Mouse (Mus musculus) hindbrain, embryonic 11.5 days (tissue): ENCODE data around the gene Klf16. TPM values are rescaled to one million over a fixed set of nuclear protein-coding genes. Genes with fewer than 3 reads are reported as not detected.

Source experiments
- ATAC-seq: fragments of 200-750 bp; cut with Nextera tagmentation; 2 replicates; pipeline ENCODE4 v1.8.0; 2017; ENCODE audit warnings: mild to moderate bottlenecking, moderate TSS enrichment, moderate library complexity; ENCODE audit not compliant: low FRiP score
- DNase-seq: peaks from one replicate; pipeline ENCODE4 v3.0.0-alpha.2; 2015; ENCODE audit warnings: low spot score
- H3K27ac ChIP-seq: fragments of 300-500 bp; sonication (generic); 2 replicates; pipeline ENCODE4 v1.5.1; 2014; ENCODE audit warnings: mild to moderate bottlenecking, low read depth, low read length
- H3K27me3 ChIP-seq: fragments of 300-500 bp; sonication (generic); 2 replicates; pipeline ENCODE4 v1.6.1; 2014; ENCODE audit warnings: mild to moderate bottlenecking, low read length, moderate library complexity, mixed read lengths; ENCODE audit not compliant: control insufficient read depth, insufficient read depth
- H3K36me3 ChIP-seq: fragments of 300-500 bp; sonication (generic); 2 replicates; pipeline ENCODE4 v1.6.1; 2014; ENCODE audit warnings: mild to moderate bottlenecking, low read length, moderate library complexity, mixed read lengths; ENCODE audit not compliant: control insufficient read depth, insufficient read depth
- H3K4me1 ChIP-seq: fragments of 300-500 bp; sonication (generic); replicated peaks from 2 replicates; pipeline ENCODE4 v1.6.1; 2014; ENCODE audit warnings: low read length, mixed read lengths; ENCODE audit not compliant: control insufficient read depth, insufficient read depth
- H3K4me2 ChIP-seq: fragments of 300-500 bp; sonication (generic); replicated peaks from 2 replicates; pipeline ENCODE4 v1.6.1; 2014; ENCODE audit warnings: mild to moderate bottlenecking, low read depth, low read length
- H3K4me3 ChIP-seq: fragments of 300-500 bp; sonication (generic); 2 replicates; pipeline ENCODE4 v1.5.1; 2014; ENCODE audit warnings: low read depth, low read length
- H3K9ac ChIP-seq: fragments of 300-500 bp; sonication (generic); 2 replicates; pipeline ENCODE4 v1.6.1; 2014; ENCODE audit warnings: low read depth, low read length
- H3K9me3 ChIP-seq: fragments of 300-500 bp; sonication (generic); 2 replicates; pipeline ENCODE4 v1.6.1; 2016; ENCODE audit warnings: low read length; ENCODE audit not compliant: control insufficient read depth
- WGBS: fragments of 180-500 bp; shearing (Covaris S2); extraction: QIAGEN DNeasy Blood & Tissue Kit; methylation state at CpG from one replicate; pipeline ENCODE4 v1.1.7; 2014; 5-methylcytosine and 5-hydroxymethylcytosine counted together
- polyA plus RNA-seq: library from polyadenylated mRNA; unstranded; fragments of >200 nt; fragmentation: Nextera tagmentation; extraction: Ambion mirVana; gene quantifications from 2 replicates; pipeline ENCODE4 v1.2.1, GENCODE M21; 2014

The Klf16 gene
- polyA plus RNA-seq, 1 experiment from 2014 or later: 4.2 TPM

DNA sequence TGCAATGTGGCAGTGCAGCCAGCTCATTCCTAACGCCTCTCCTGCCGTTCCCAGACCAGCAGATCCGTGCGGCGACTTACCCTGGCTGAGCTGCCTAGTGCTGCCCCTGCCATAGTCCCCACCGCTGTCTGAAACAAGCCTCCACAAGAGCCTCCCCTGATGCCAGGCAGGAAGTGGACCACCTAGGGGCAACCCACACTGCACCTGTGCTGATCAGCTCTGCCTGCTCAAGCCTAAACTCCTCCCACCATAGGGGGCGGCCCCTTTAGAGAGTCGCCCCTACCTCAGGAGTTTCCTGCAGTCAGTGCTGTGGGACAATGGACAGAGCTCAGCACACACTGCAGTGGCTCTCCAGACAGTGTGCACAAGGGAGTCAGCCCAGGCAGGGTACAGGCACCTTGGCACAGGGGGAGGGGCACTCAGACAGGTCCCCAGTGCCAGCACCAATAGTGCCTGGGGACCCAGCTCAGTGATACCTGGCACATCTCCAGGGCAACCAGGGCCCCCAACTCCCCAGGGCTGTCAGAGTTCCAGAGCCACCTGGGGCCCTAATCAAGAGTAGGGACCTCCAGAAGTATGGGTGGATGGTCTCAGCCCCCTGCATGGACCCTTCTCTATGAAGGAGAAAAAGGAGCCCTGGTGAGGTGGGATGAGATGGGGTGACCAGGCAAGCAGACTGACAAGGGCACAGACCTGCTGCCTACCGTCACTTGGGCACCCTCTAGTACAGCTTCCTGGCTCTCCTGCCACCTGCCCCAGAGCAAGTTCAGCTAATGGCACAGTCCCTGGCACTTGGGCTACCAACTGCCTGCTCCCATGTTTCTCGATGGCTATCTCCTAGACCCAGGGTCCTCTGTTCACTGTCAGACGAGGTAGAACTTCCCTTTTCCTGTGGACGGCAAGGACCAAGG is 7.8 kb upstream of the Klf16 start:
- H3K9me3 ChIP-seq: no peaks in the 10 kb centered on the region
- H3K4me3 ChIP-seq: no peak overlapping the region
- ATAC-seq (no peak), DNase-seq (no peak)
- 80% methylated on average over 12 of the region's 12 CpGs for WGBS
- H3K36me3 ChIP-seq: no peaks in the 10 kb centered on the region
- H3K27ac ChIP-seq: no peak overlapping the region
- no peaks in the 10 kb centered on the region for H3K27me3 ChIP-seq
- no peak overlapping the region for H3K4me2 ChIP-seq
- H3K4me1 ChIP-seq: peaks cover 4% of the 10 kb centered on the region
- H3K9ac ChIP-seq: no peak overlapping the region

DNA sequence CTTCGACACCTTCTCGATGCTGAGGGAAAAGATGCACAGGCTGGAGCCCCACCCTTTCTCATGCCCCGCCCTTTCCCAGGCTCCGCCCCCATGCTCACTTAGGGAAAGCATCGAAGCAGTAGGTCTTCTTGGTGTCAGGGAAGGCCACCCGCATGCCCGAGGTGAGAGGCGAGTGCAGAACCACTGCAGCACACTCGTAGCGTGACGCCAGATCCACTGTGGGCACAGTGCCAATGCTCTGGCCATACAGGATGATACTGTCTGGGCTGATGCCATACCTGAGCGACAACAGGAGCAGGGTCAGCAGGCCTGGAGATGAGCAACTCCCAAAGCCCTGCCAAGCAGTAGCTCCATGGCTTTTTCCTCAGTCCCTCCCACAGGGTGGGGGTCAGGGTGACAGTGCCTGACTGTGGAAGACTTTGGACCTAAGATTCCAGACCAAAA is 6.9 kb upstream of the Klf16 start:
- no peak overlapping the region for H3K27ac ChIP-seq
- ATAC-seq (no peak), DNase-seq (no peak)
- WGBS: 71% methylated on average over 12 of the region's 12 CpGs
- H3K4me1 ChIP-seq: peaks cover 4% of the 10 kb centered on the region
- no peaks in the 10 kb centered on the region for H3K9me3 ChIP-seq
- H3K4me2 ChIP-seq: no peak overlapping the region
- no peaks in the 10 kb centered on the region for H3K27me3 ChIP-seq
- H3K36me3 ChIP-seq: no peaks in the 10 kb centered on the region
- no peak overlapping the region for H3K4me3 ChIP-seq
- no peak overlapping the region for H3K9ac ChIP-seq

DNA sequence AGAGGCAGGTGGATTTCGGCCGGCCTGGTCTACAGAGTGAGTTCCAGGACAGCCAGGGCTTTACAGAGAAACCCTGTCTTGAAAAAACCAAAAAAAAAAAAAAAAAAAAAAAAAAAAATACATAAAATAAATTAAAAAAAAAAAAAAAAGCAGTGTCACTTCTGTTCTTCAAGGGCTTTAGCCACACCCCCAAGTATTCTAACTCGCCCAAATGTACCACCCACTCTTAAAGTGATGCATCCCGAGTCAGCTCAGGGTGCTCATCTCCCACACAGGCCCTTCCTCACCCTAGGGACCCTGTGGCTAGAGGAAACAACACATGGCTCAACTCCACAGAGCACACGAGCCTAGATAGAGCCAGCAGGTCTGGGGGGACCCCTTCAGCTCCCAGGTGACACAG is 5.9 kb upstream of the Klf16 start:
- H3K4me2 ChIP-seq: no peak overlapping the region
- no peaks in the 10 kb centered on the region for H3K27me3 ChIP-seq
- ATAC-seq: no peak
- H3K36me3 ChIP-seq: no peaks in the 10 kb centered on the region
- no peak for DNase-seq
- WGBS: 91% methylated on average over 5 of the region's 5 CpGs
- H3K4me3 ChIP-seq: no peak overlapping the region
- no peak overlapping the region for H3K9ac ChIP-seq
- no peak overlapping the region for H3K27ac ChIP-seq
- H3K9me3 ChIP-seq: no peaks in the 10 kb centered on the region
- peaks cover 4% of the 10 kb centered on the region for H3K4me1 ChIP-seq

DNA sequence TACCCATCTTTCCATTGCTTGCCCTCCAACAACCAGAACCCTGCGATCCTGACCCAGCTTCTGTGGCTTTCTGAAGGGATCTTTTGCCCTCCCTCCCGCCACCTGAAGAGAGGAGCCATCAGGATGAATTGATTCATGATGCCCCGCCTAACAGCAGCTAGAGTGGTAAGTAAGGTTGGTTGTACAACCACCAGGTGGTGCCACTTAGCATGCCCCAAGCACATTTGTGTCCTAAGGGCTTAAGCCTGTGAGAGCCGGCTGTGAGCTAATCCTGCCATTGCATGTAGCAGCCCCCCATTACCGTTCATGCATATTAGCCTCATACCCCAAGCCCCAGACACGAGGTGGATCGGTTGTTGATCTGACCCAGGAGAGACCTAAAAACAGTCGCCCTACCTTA is 1.8 kb upstream of the Klf16 start:
- H3K27me3 ChIP-seq: no peaks in the 10 kb centered on the region
- no peaks in the 10 kb centered on the region for H3K9me3 ChIP-seq
- DNase-seq: peak; percentile 56
- H3K4me2 ChIP-seq: 0 out of 2 replicates have a peak overlapping the region, but pooled peaks have one; percentile 97
- H3K36me3 ChIP-seq: no peaks in the 10 kb centered on the region
- 8% methylated on average over 8 of the region's 8 CpGs for WGBS
- H3K9ac ChIP-seq: 0 out of 2 replicates have a peak overlapping the region, but pooled peaks have one; percentile 15
- H3K4me3 ChIP-seq: no peak overlapping the region; the same call in 1 of the 2 replicates
- no peak for ATAC-seq
- H3K4me1 ChIP-seq: peaks cover 4% of the 10 kb centered on the region
- H3K27ac ChIP-seq: 0 out of 2 replicates have a peak overlapping the region, but pooled peaks have one; percentile 33

DNA sequence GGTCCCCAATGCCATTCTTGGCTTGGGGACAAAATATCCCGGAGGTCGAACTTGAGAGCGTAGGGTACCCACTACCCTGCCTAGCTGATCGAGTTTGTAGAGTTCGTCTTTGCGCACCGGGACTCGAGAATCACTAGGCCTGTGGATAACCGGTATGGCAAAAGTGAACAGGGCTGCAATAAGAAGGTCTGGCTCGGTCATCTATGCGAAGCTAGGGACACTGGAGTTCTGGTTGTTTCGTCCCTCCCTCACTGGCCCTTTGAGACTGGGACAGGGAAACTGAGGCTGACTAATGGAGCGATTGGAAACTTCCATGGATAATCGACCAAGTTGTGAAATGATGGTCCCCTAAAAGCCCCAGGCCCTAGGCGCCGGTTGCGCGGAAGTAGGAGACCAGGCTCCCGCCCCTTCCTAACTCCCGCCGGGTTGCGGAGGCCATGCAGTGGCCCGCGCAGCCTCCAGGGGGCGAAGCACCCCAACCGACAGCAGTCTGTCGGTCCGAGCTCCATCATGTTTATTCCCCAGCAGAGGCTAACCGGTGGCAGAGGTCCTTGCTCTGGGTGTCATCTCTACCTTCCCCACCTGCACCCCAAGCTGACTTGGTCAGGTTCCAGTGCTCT is 1.1 kb upstream of the Klf16 start:
- ATAC-seq: peak; percentile 53
- no peaks in the 10 kb centered on the region for H3K27me3 ChIP-seq
- peaks cover 4% of the 10 kb centered on the region for H3K4me1 ChIP-seq
- H3K36me3 ChIP-seq: no peaks in the 10 kb centered on the region
- peak overlapping the region; percentile 97 for H3K4me2 ChIP-seq
- peak overlapping the region; percentile 60; the same call in 1 of the 2 replicates for H3K9ac ChIP-seq
- H3K4me3 ChIP-seq: peak overlapping the region; percentile 82
- H3K27ac ChIP-seq: peak overlapping the region; percentile 82
- under 1% methylated on average over 29 of the region's 29 CpGs for WGBS
- H3K9me3 ChIP-seq: no peaks in the 10 kb centered on the region
- peak; percentile 86 for DNase-seq

DNA sequence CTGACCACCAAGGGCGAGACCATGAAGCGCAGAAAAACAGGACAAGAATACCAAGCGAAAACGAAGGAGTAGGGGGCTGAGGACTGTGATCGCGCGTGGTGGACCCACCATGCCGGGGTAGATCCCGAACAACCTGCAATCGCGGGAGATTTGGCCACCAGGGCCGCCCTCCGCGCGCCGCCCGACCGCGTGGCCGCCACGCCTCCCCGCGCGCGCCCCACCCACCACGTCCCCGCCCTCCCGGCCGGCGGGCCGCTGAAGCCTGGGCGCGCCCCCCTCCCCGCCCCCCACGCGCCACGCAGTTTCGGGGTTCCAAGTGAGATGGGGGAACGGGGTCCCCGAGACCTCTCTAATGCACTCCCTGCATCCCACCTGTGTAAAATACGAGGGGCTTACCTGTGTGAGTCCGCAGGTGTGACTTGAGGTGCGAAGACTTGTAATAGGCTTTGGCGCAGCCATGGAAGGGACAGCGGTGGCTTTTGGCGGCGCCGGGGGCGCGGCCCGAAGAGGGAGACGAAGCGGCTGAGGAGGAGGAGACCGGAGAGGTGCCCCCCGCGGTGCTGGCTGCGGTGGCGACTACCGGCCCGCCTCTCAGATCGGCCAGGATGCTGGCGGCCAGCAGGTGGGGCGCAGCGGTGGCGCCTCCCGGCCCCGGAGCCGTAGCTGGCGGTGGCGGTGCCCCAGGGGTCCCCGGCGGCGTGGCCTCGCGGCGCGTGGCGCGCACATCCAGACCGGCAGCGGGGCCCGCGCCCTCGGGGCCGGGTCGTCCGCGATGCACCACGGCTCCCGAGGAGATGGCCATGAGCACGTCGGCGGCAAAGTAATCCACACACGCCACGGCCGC is 548 bp downstream of the Klf16 start:
- H3K4me1 ChIP-seq: peaks cover 10% of the 10 kb centered on the region
- H3K9me3 ChIP-seq: no peaks in the 10 kb centered on the region
- H3K4me2 ChIP-seq: peak overlapping the region; percentile 97
- H3K9ac ChIP-seq: peak overlapping the region; percentile 60
- ATAC-seq: peak; percentile 13; the same call in 1 of the 2 replicates
- H3K4me3 ChIP-seq: peak overlapping the region; percentile 82
- no peaks in the 10 kb centered on the region for H3K27me3 ChIP-seq
- H3K36me3 ChIP-seq: no peaks in the 10 kb centered on the region
- DNase-seq: peak; percentile 57
- WGBS: under 1% methylated on average over 58 of the region's 96 CpGs
- H3K27ac ChIP-seq: peak overlapping the region; percentile 82

DNA sequence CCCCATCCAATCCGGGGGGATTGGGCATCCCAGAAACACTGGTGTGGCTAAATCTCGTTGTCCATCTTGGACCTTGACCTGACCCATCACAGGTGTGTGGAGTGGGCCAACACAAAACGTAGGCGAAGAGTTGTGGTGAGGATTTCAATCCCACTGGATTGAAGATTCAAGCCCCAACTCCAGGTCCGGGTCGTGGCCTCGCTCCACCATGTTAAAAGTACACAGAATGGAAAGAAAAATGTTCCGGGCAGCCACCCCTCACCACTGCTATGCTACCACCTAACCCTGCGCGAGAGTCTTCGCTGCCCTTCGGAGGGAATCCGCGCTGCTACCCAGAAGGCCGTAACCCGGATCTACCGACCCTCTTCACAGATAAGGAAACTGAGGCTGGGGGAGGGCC is 1.2 kb downstream of the Klf16 start:
- H3K27me3 ChIP-seq: no peaks in the 10 kb centered on the region
- peak overlapping the region; percentile 97 for H3K4me2 ChIP-seq
- peaks cover 16% of the 10 kb centered on the region for H3K4me1 ChIP-seq
- H3K27ac ChIP-seq: no peak overlapping the region
- no peak for ATAC-seq
- H3K9ac ChIP-seq: peak overlapping the region; percentile 60; the same call in 1 of the 2 replicates
- H3K9me3 ChIP-seq: no peaks in the 10 kb centered on the region
- peak overlapping the region; percentile 82 for H3K4me3 ChIP-seq
- no peaks in the 10 kb centered on the region for H3K36me3 ChIP-seq
- DNase-seq: no peak
- 14% methylated on average over 17 of the region's 17 CpGs for WGBS

DNA sequence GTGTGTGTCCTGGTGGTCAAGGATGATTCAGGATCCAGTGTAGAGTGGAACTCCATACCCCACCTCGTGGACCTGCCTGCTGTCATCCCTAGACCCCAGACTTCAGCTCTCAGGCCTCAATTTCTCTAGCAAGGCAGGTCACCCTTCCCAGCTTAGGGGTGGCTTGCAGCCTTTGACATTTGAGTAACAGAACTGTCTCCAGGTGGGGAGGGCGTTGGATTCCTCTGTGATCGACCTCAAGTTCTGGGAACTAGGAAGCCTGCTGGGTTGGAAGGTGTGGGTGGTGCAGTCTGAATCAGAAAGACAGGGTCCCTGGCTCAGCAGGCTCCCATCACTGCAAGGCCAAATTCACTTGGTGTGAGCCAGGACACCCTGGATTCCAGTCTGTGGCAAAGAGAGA is 2.2 kb downstream of the Klf16 start:
- ATAC-seq: no peak
- peaks cover 18% of the 10 kb centered on the region for H3K4me1 ChIP-seq
- H3K36me3 ChIP-seq: no peaks in the 10 kb centered on the region
- DNase-seq: no peak
- no peak overlapping the region for H3K27ac ChIP-seq
- H3K4me2 ChIP-seq: no peak overlapping the region
- 71% methylated on average over 3 of the region's 3 CpGs for WGBS
- H3K9ac ChIP-seq: no peak overlapping the region
- no peak overlapping the region for H3K4me3 ChIP-seq
- no peaks in the 10 kb centered on the region for H3K9me3 ChIP-seq
- H3K27me3 ChIP-seq: no peaks in the 10 kb centered on the region
